Mouse (Mus musculus) bone marrow macrophage, adult 2 months (primary cell): ENCODE results near the gene Gtpbp1.

Source experiments
- CTCF ChIP-seq: IDR thresholded peaks from 2 replicates; pipeline ENCODE4 v1.5.1; 2012; ENCODE audit warnings: low read depth, mild to moderate bottlenecking, low read length, moderate library complexity
- POLR2A ChIP-seq: IDR thresholded peaks from 2 replicates; pipeline ENCODE4 v1.6.1; 2012; ENCODE audit warnings: mild to moderate bottlenecking, low read depth, low read length, borderline replicate concordance

GRCm38 (mm10) chr15:79684616-79685015, 6.0 kb upstream of the Gtpbp1 start:
- TF ChIP-seq CTCF (no peak), POLR2A (no peak)
